Mouse (Mus musculus) C2C12 (cell line): ENCODE measurements around the gene Ghr.

Experiments used
- CEBPB ChIP-seq: IDR thresholded peaks from one replicate; pipeline ENCODE4 v1.6.1; 2011; ENCODE audit warnings: low read depth, mild to moderate bottlenecking, control low read depth, moderate library complexity
- CTCF ChIP-seq: IDR thresholded peaks from one replicate; pipeline ENCODE4 v1.5.1; 2011; ENCODE audit not compliant: control insufficient read depth, insufficient read depth, insufficient read length
- MAX ChIP-seq: IDR thresholded peaks from one replicate; pipeline ENCODE4 v1.6.1; 2011; ENCODE audit warnings: mild to moderate bottlenecking, control low read depth
- MYOD1 ChIP-seq: IDR thresholded peaks from one replicate; pipeline ENCODE4 v1.6.1; 2011; ENCODE audit warnings: low read depth; ENCODE audit not compliant: control insufficient read depth, insufficient read length
- MYOG ChIP-seq: IDR thresholded peaks from one replicate; pipeline ENCODE4 v1.6.1; 2011; ENCODE audit not compliant: control insufficient read depth, insufficient read length; ENCODE audit errors: extremely low read depth
- USF1 ChIP-seq: IDR thresholded peaks from one replicate; pipeline ENCODE4 v1.6.1; 2011; ENCODE audit warnings: low read depth, mild to moderate bottlenecking, control low read depth, moderate library complexity

DNA sequence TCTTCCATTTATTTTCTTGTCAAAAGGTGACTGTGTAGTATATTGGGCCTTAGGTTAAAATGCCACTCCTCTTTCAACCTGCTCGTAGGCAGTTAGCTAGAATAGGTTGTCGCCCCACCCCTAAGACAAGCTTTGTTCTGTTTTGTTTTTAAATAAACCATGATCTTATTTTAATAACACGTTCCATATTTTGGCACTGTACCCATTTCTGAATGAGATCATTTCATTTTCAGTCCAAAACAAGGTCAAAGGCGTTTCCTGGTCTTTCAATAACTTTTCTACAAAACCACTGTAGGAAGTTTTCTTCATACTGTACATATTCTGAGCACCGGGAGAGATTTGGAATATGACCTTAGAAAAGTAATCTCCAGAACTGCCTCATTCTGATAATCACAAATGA, 78.6 kb downstream of the Ghr start:
- TF ChIP-seq CTCF: no peak
- no peak for TF ChIP-seq MAX
- no peak for TF ChIP-seq CEBPB
- TF ChIP-seq MYOD1: no peak
- no peak for TF ChIP-seq USF1
- TF ChIP-seq MYOG: no peak
